Mouse (Mus musculus) MEL (cell line): ENCODE data around the gene Hdac7. TPM values are rescaled to one million over a fixed set of nuclear protein-coding genes. Genes with fewer than 3 reads are reported as not detected.
A peak's percentile ranks its signal among the peaks of the same experiment; 100 is the strongest.

Experiments
- DNase-seq: peaks from one replicate; pipeline ENCODE4 v3.0.0; 2011; ENCODE audit warnings: low read depth, low spot score
- H3K27ac ChIP-seq: 2 replicates; pipeline ENCODE4 v1.5.1; 2012; ENCODE audit warnings: low read depth, mild to moderate bottlenecking, control low read depth, low read length, moderate library complexity; ENCODE audit not compliant: control insufficient read depth
- H3K27me3 ChIP-seq, 2 experiments: fragments of 150-350 bp in 1 of 2; sonication (generic) in 1 of 2; 2 replicates each; pipeline ENCODE4 v1.6.1; 2012; ENCODE audit warnings: low read length in 2 of 2, mild to moderate bottlenecking in 2 of 2, improper control_type of control experiment in 1 of 2, moderate library complexity in 1 of 2; ENCODE audit not compliant: insufficient read depth in 2 of 2, control insufficient read depth in 1 of 2
- H3K36me3 ChIP-seq, 2 experiments: 2 replicates each; pipeline ENCODE4 v1.6.1; 2012 to 2014; ENCODE audit warnings: low read length in 2 of 2, improper control_type of control experiment in 1 of 2, inconsistent platforms in 1 of 2, mild to moderate bottlenecking in 1 of 2; ENCODE audit not compliant: insufficient read depth in 2 of 2, control insufficient read depth in 1 of 2
- H3K4me1 ChIP-seq, 2 experiments: fragments of 150-350 bp in 1 of 2; sonication (generic) in 1 of 2; 2 replicates each; pipeline ENCODE4 v1.6.1; 2012; ENCODE audit warnings: low read length in 2 of 2, improper control_type of control experiment in 1 of 2, mild to moderate bottlenecking in 1 of 2; ENCODE audit not compliant: insufficient read depth in 2 of 2, control insufficient read depth in 1 of 2
- H3K4me3 ChIP-seq, 2 experiments: fragments of 150-350 bp in 1 of 2; sonication (generic) in 1 of 2; 2 replicates each; pipeline ENCODE4 v1.5.1; 2012; ENCODE audit warnings: low read depth in 2 of 2, low read length in 2 of 2, mild to moderate bottlenecking in 2 of 2, moderate library complexity in 2 of 2, control low read depth in 1 of 2, improper control_type of control experiment in 1 of 2; ENCODE audit not compliant: control insufficient read depth in 1 of 2, insufficient read depth in 1 of 2
- H3K79me2 ChIP-seq: 2 replicates; pipeline ENCODE4 v1.6.1; 2012; ENCODE audit warnings: mild to moderate bottlenecking, low read length, moderate library complexity; ENCODE audit not compliant: control insufficient read depth, poor library complexity, insufficient read depth
- H3K9ac ChIP-seq: 2 replicates; pipeline ENCODE4 v1.6.1; 2012; ENCODE audit warnings: low read depth, mild to moderate bottlenecking, control low read depth, low read length, moderate library complexity; ENCODE audit not compliant: control insufficient read depth, poor library complexity, severe bottlenecking
- H3K9me3 ChIP-seq: fragments of 150-350 bp; sonication (generic); replicated peaks from 2 replicates; pipeline ENCODE4 v1.6.1; 2012; ENCODE audit warnings: mild to moderate bottlenecking, low read length, improper control_type of control experiment, moderate library complexity; ENCODE audit not compliant: insufficient read depth
- CHD1 ChIP-seq: IDR thresholded peaks from 2 replicates; pipeline ENCODE4 v1.6.1; 2012; ENCODE audit warnings: low read depth, mild to moderate bottlenecking, inconsistent platforms, low read length, improper control_type of control experiment
- CTCF ChIP-seq, 3 experiments: IDR thresholded peaks in 2 of 3; conservative IDR thresholded peaks in 1 of 3; 2 replicates each; pipeline ENCODE4 v1.5.1; 2011 to 2012; ENCODE audit warnings: low read length in 3 of 3, low read depth in 2 of 3, mild to moderate bottlenecking in 2 of 3, improper control_type of control experiment in 1 of 3, inconsistent platforms in 1 of 3, mixed read lengths in 1 of 3, moderate library complexity in 1 of 3; ENCODE audit not compliant: control insufficient read depth in 1 of 3, insufficient read depth in 1 of 3, poor library complexity in 1 of 3, severe bottlenecking in 1 of 3
- ELF1 ChIP-seq: IDR thresholded peaks from 2 replicates; pipeline ENCODE4 v1.6.1; 2014; ENCODE audit warnings: low read depth, mild to moderate bottlenecking, inconsistent platforms, low read length, improper control_type of control experiment, moderate library complexity
- EP300 ChIP-seq, 2 experiments: IDR thresholded peaks; 2 replicates each; pipeline ENCODE4 v1.6.1; 2011; ENCODE audit warnings: improper control_type of control experiment in 2 of 2, low read length in 2 of 2, low read depth in 1 of 2, mild to moderate bottlenecking in 1 of 2
- GABPA ChIP-seq: IDR thresholded peaks from 2 replicates; pipeline ENCODE4 v1.6.1; 2012; ENCODE audit warnings: low read depth, mild to moderate bottlenecking, inconsistent platforms, low read length, improper control_type of control experiment, moderate library complexity
- HCFC1 ChIP-seq: IDR thresholded peaks from 2 replicates; pipeline ENCODE4 v1.6.1; 2012; ENCODE audit warnings: low read depth, mild to moderate bottlenecking, inconsistent platforms, low read length, improper control_type of control experiment, moderate library complexity
- JUND ChIP-seq: IDR thresholded peaks from 2 replicates; pipeline ENCODE4 v1.6.1; 2011; ENCODE audit warnings: low read depth, mild to moderate bottlenecking, improper control_type of control experiment, low read length
- KAT2A ChIP-seq: conservative IDR thresholded peaks from 2 replicates; pipeline ENCODE4 v1.6.1; 2012; ENCODE audit warnings: low read depth, low read length, improper control_type of control experiment, inconsistent platforms
- MAFK ChIP-seq: IDR thresholded peaks from 2 replicates; pipeline ENCODE4 v1.6.1; 2011; ENCODE audit warnings: low read depth, mild to moderate bottlenecking, low read length, improper control_type of control experiment, borderline replicate concordance
- MAZ ChIP-seq: IDR thresholded peaks from 2 replicates; pipeline ENCODE4 v1.6.1; 2012; ENCODE audit warnings: low read depth, mild to moderate bottlenecking, inconsistent platforms, low read length, improper control_type of control experiment
- MEF2A ChIP-seq: IDR thresholded peaks from 2 replicates; pipeline ENCODE4 v1.6.1; 2014; ENCODE audit warnings: low read depth, mild to moderate bottlenecking, inconsistent platforms, low read length, improper control_type of control experiment; ENCODE audit not compliant: poor library complexity, insufficient replicate concordance, severe bottlenecking; ENCODE audit errors: extremely low read depth
- MXI1 ChIP-seq: IDR thresholded peaks from 2 replicates; pipeline ENCODE4 v1.6.1; 2011; ENCODE audit warnings: mild to moderate bottlenecking, low read depth, low read length, improper control_type of control experiment
- MYB ChIP-seq: IDR thresholded peaks from 2 replicates; pipeline ENCODE4 v1.6.1; 2011; ENCODE audit warnings: mild to moderate bottlenecking, low read depth, low read length, improper control_type of control experiment
- MYC ChIP-seq: IDR thresholded peaks from 2 replicates; pipeline ENCODE4 v1.6.1; 2011; ENCODE audit warnings: low read depth, mild to moderate bottlenecking, low read length, improper control_type of control experiment, moderate library complexity
- NRF1 ChIP-seq: IDR thresholded peaks from 2 replicates; pipeline ENCODE4 v1.6.1; 2014; ENCODE audit warnings: low read depth, mild to moderate bottlenecking, inconsistent platforms, low read length, improper control_type of control experiment, moderate library complexity; ENCODE audit not compliant: poor library complexity, insufficient read depth, severe bottlenecking
- POLR2A ChIP-seq, 2 experiments: IDR thresholded peaks; 2 replicates each; pipeline ENCODE4 v1.6.1; 2011 to 2012; ENCODE audit warnings: low read length in 2 of 2, mild to moderate bottlenecking in 2 of 2, control low read depth in 1 of 2, improper control_type of control experiment in 1 of 2, low read depth in 1 of 2, moderate library complexity in 1 of 2; ENCODE audit not compliant: control insufficient read depth in 1 of 2, insufficient read depth in 1 of 2, poor library complexity in 1 of 2
- POLR2AphosphoS2 ChIP-seq: IDR thresholded peaks from 2 replicates; pipeline ENCODE4 v1.6.1; 2011; ENCODE audit warnings: low read length, improper control_type of control experiment
- POLR2AphosphoS5 ChIP-seq: IDR thresholded peaks from 2 replicates; pipeline ENCODE4 v1.6.1; 2012; ENCODE audit warnings: low read depth, borderline replicate concordance, mild to moderate bottlenecking, inconsistent platforms, low read length, moderate library complexity, mixed read lengths
- RCOR1 ChIP-seq: IDR thresholded peaks from 2 replicates; pipeline ENCODE4 v1.6.1; 2012; ENCODE audit warnings: low read depth, mild to moderate bottlenecking, inconsistent platforms, low read length, improper control_type of control experiment
- SIN3A ChIP-seq: IDR thresholded peaks from 2 replicates; pipeline ENCODE4 v1.6.1; 2012; ENCODE audit warnings: low read length, improper control_type of control experiment, inconsistent platforms
- SMC3 ChIP-seq: IDR thresholded peaks from 2 replicates; pipeline ENCODE4 v1.6.1; 2011; ENCODE audit warnings: low read depth, low read length, improper control_type of control experiment
- TAL1 ChIP-seq: IDR thresholded peaks from 2 replicates; pipeline ENCODE4 v1.6.1; 2012; ENCODE audit warnings: mild to moderate bottlenecking, inconsistent platforms, low read length, moderate library complexity, mixed read lengths
- TCF12 ChIP-seq: IDR thresholded peaks from 2 replicates; pipeline ENCODE4 v1.6.1; 2014; ENCODE audit warnings: low read depth, mild to moderate bottlenecking, inconsistent platforms, low read length, improper control_type of control experiment, moderate library complexity
- UBTF ChIP-seq: IDR thresholded peaks from 2 replicates; pipeline ENCODE4 v1.6.1; 2012; ENCODE audit warnings: low read depth, mild to moderate bottlenecking, inconsistent platforms, low read length, improper control_type of control experiment, moderate library complexity, borderline replicate concordance; ENCODE audit not compliant: insufficient read depth
- ZC3H11A ChIP-seq: IDR thresholded peaks from 2 replicates; pipeline ENCODE4 v1.6.1; 2012; ENCODE audit warnings: low read depth, mild to moderate bottlenecking, inconsistent platforms, low read length, improper control_type of control experiment
- ZKSCAN1 ChIP-seq: IDR thresholded peaks from 2 replicates; pipeline ENCODE4 v1.6.1; 2012; ENCODE audit warnings: low read depth, mild to moderate bottlenecking, inconsistent platforms, low read length, improper control_type of control experiment, moderate library complexity
- ZNF384 ChIP-seq: IDR thresholded peaks from 2 replicates; pipeline ENCODE4 v1.6.1; 2012; ENCODE audit warnings: low read depth, mild to moderate bottlenecking, inconsistent platforms, low read length, improper control_type of control experiment
- polyA plus RNA-seq, 2 experiments: library from polyadenylated mRNA; stranded (reverse) in 1 of 2; unstranded in 1 of 2; fragments of >175 nt in 1 of 2; fragments of >200 nt in 1 of 2; gene quantifications; 2 replicates each; pipeline versions ENCODE4 v1.2.1 to v1.2.4; 2012; ENCODE audit warnings: low replicate concordance in 2 of 2, low read depth in 1 of 2; ENCODE audit not compliant: insufficient read length in 2 of 2, insufficient read depth in 1 of 2, missing spikeins in 1 of 2
- total RNA-seq: library from RNA; depleted of rRNA; stranded (reverse); fragments of 300-350 nt; gene quantifications from 2 replicates; pipeline ENCODE4 v1.2.3, GENCODE M21; 2012

Hdac7 gene
- total and polyA plus RNA-seq, 3 experiments: 100 to 389 TPM; not detected in 1

DNA sequence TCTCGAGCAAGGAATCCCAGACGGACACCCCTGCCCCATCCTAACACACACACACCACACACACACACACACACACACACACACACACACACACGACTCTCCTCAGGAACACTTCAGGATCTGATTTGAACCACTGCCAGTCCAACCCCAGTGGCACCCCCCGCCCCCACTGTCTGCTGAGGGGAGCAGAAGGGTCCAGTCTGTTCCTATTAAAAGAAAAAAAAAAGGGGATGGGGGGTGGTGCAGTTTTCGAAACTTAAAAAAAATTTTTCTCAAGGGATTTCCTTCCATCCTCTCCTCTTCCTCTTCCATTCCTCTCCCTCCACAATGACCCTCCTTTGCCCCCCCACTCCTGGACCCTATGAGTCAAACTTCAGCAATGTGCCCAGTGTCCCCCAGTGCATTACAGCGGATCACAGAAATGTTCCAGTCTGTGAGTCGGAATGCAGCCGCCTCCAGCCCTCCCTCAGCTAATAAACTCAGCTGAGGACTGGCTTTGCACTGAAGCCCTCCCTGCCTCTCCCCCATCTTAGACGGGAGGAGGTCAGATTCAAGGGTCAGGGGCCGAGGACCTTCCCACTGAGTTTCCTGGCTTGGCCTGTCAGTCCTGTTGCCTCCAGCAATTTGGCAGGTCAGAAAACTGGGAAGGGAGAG lies 12.2 kb downstream of the Hdac7 start:
- H3K4me3 ChIP-seq: peak overlapping the region; percentile 63 to 70

DNA sequence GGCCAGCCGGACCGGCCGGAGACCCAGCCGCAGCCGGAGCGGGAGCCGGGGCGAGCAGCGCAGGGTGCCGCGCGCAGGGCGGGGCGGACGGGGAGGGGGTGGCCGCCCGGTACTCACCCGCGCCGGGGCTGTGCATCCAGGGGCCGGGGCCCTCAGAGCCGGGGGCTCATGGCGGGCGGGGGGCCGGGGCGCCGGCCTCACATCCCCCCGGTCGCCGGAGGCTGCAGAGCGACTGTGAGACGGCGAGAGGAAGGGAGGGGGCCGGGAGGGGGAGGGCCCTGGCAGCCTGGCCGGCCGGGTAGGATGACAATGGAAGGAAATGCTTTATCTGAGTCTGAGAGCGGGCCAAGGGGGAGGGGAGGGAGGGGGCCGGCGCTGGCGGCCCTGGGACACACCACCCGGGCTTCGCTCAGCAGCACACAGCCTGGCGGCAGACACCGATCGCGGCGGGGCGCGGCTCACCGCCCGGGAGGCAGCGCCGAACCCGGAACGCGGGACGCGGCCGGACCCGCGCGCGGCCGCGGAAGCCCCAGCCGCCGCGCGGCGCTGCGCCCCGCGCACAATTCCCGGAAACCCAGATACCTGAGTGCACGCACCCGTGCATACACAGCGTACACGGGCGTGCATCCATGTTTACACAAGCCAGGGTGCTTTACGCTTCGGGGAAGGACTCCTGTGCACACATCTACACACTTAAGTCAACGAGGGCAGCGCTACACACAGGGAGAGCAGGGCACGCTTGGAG lies 12.9 kb downstream of the Hdac7 start:
- Histone ChIP-seq H3K4me1 (peaks cover 38 to 69% of the 10 kb centered on the region in 2 experiments), H3K27ac (peak overlapping the region; percentile 72), H3K4me3 (peak overlapping the region; percentile 70 to 79), H3K27me3 (no peaks in the 10 kb centered on the region), H3K9me3 (no peaks in the 10 kb centered on the region), H3K79me2 (peaks cover 95% of the 10 kb centered on the region), H3K9ac (peak overlapping the region; percentile 82), H3K36me3 (peaks cover 33 to 60% of the 10 kb centered on the region in 2 experiments)
- DNase-seq: peak; percentile 95
- TF ChIP-seq MEF2A: 0 out of 2 replicates have a peak, but pooled peaks have one; percentile 11
- peak; percentile 2 to 70; a peak in 2 of 4 replicates for TF ChIP-seq EP300 (IDR thresholded peaks at IDR 0.05; ENCODE audit: low read depth in 1 of 2, low read length in 2 of 2)
- peak; percentile 82 for TF ChIP-seq SIN3A
- peak; percentile 98 for TF ChIP-seq UBTF
- no peak for TF ChIP-seq MAFK
- TF ChIP-seq CHD1: peak; percentile 6; the same call in 1 of the 2 replicates
- TF ChIP-seq RCOR1: 0 out of 2 replicates have a peak, but pooled peaks have one; percentile 15
- no peak for TF ChIP-seq TAL1
- no peak for TF ChIP-seq ZC3H11A
- TF ChIP-seq KAT2A: no peak
- peak; percentile 75 for TF ChIP-seq TCF12
- TF ChIP-seq SMC3: no peak
- peak; percentile 17; the same call in 1 of the 2 replicates for TF ChIP-seq ELF1
- no peak for TF ChIP-seq POLR2AphosphoS2
- 0 out of 2 replicates have a peak, but pooled peaks have one; percentile 39 for TF ChIP-seq POLR2AphosphoS5
- no peak for TF ChIP-seq GABPA
- no peak for TF ChIP-seq JUND
- TF ChIP-seq MYB: no peak
- peak; percentile 46; the same call in 1 of the 2 replicates for TF ChIP-seq MXI1

More for the DNA sequence above, 12.2 kb downstream of the Hdac7 start:
- Histone ChIP-seq H3K4me1 (peaks cover 34 to 68% of the 10 kb centered on the region in 2 experiments), H3K79me2 (peaks cover 95% of the 10 kb centered on the region), H3K27me3 (no peaks in the 10 kb centered on the region), H3K9me3 (no peaks in the 10 kb centered on the region), H3K9ac (peak overlapping the region; percentile 82), H3K27ac (peak overlapping the region; percentile 72), H3K36me3 (peaks cover 31 to 54% of the 10 kb centered on the region in 2 experiments)
- TF ChIP-seq ZC3H11A (no peak), TCF12 (peak; percentile 29; the same call in 1 of the 2 replicates), MYC (no peak), MEF2A (0 out of 2 replicates have a peak, but pooled peaks have one; percentile 4), RCOR1 (no peak; the same call in 1 of the 2 replicates), MAZ (peak; percentile 50; the same call in 1 of the 2 replicates), NRF1 (no peak), POLR2AphosphoS2 (0 out of 2 replicates have a peak, but pooled peaks have one; percentile 47), ZKSCAN1 (peak; percentile 15; the same call in 1 of the 2 replicates), CTCF (IDR thresholded peaks at IDR 0.05 in 2 of 3, conservative IDR thresholded peaks at IDR 0.05 in 1 of 3; ENCODE audit: control insufficient read depth in 1 of 3, insufficient read depth in 1 of 3, low read depth in 2 of 3, low read length in 3 of 3, poor library complexity in 1 of 3, severe bottlenecking in 1 of 3) (no peak), SMC3 (no peak), ZNF384 (peak; percentile 77), POLR2A (IDR thresholded peaks at IDR 0.05; ENCODE audit: control insufficient read depth in 1 of 2, insufficient read depth in 1 of 2, low read depth in 1 of 2, low read length in 2 of 2, poor library complexity in 1 of 2) (no peak), HCFC1 (no peak), SIN3A (0 out of 2 replicates have a peak, but pooled peaks have one; percentile 14), EP300 (IDR thresholded peaks at IDR 0.05; ENCODE audit: low read depth in 1 of 2, low read length in 2 of 2) (0 out of 4 replicates have a peak, but pooled peaks of 1 of the 2 experiments have one; percentile 28), POLR2AphosphoS5 (no peak), CHD1 (no peak), MAFK (no peak)
- no peak for DNase-seq
